Mouse (Mus musculus) spleen, postnatal 14 days (tissue): ENCODE measurements around the gene Cd164.
A peak's percentile ranks its signal among the peaks of the same experiment; 100 is the strongest.

Experiments used
- DNase-seq, 2 experiments: peaks; one replicate each; pipeline ENCODE4 v3.0.0; 2021 to 2022; ENCODE audit warnings: low spot score in 2 of 2

Gene Cd164

DNA sequence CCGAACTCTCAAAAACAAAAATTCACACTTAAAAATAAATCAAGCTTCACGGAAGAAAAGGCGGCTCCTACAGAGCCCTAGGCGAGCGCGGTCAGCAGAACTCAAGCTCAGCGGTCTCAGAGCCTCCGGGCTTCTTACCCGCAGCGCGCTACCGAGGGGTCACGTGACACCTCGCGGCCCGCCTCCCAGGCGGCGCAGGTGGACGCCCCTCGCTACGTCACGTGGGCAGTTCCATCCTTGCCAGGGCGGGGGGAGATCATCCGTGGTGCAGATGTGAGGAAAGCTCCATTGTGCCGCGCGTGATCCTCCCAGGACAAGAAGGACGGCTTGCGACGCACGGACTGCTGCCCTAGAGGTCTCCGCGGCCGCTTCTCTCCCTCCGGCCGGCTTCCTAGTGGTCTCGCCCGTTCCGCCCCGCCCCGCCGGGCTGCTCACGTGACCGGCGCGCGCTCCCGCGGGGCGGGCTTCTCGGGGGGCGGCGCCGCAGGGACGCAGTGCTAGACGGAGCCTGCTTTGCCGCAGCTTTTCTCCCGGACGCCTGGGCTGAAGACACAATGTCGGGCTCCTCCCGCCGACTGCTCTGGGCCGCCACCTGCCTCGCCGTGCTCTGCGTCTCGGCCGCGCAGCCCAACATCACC is at the start of gene Cd164:
Gene Cd164, plus strand, starts transcription at position 434 of the 638 bp plus-strand sequence.
- DNase-seq, result peak; percentile 85 to 90

DNA sequence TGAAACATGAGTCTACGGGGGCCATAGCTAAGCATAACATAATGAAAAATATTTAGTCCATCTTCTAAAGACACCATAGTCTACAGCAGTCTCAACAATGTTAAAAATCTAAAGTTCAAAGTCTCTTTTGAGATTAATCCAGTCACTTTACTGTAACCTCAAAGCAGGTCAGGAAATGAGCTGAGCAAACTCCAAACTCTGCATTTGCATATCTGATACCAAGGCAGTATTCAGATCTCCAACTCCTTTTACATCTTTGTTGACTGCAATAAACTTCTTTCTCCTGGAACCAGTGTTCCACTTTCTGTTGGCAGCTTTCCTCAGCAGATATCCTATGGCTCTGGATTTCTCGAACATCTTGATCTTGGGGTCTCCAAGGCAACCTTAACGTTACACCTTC is 48.5 kb upstream of the Cd164 start:
- no peak for DNase-seq

DNA sequence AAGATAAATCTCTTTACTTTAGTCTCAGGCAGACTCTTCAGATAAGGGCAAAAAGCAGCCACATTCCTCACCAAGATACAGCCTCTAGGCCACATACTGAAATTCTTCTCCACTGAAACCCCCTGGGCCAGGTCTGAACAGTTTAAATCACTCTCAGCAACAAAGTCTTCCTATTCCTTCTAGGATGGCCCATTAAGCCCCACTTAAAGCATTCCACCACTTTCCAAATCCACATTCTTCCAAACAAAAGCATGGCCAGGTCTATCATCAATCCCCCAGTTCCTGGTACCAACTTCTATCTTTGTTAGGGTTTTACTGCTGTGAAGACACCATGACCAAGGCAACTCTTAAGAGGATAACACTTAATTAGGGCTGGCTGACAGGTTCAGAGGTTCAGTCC is 46.7 kb upstream of the Cd164 start:
- no peak for DNase-seq

DNA sequence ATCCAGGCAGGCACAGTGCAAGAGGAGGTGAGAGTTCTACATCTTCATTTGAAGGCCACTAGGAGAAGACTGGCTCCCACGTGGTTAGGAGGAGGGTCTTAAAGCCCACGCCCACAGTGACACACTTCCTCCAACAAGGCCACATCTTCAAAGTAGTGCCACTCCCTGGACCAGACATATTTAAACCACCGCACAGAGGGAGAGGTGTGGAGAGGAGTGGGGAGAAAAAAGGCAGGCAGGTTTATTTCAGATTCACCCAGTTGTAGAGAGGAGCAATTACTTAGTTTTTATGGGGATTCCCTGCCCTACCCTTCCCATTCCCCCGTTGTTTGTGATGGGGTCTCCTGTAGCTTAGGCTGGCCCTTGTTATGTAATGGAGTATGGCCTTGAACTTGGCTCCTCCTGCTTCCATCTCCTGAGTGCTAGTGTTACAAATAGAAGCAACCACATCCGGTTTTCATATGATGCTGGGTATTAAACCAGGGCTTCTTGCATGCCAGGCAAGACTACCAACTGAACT is 46.2 kb upstream of the Cd164 start:
- DNase-seq, result no peak

DNA sequence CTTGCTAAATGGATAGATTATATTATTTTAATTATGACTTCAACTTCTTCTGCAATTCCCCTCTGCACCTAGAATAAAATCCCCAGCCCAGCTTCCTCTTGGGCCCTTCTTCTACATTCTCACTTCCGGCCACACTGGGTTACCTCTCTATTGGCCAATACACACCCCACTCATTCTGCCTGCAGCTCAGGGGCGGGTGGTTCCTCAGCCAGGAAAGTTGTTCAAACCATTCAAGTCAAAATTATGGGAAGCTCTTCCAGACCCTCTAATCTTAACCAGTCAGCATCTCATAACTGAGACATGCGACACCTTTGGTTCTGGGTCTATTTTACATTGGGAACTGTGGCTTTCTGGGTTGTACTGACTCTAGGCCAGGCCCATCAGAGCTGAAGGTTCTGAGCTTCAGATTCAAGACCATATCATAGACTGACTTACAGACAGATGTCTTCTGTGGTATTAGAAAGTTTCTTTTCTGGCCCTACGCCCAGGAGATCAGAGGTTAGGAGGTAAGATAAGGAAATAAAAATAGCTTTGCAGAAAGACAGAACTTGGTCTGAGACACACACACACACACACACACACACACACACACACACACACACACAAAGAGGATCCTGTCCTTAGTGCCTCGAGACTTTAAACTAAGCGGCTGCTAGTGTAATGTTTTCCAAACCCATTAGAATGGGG is 45.3 kb upstream of the Cd164 start:
- peak in 1 of 2 experiments; percentile 13 for DNase-seq

DNA sequence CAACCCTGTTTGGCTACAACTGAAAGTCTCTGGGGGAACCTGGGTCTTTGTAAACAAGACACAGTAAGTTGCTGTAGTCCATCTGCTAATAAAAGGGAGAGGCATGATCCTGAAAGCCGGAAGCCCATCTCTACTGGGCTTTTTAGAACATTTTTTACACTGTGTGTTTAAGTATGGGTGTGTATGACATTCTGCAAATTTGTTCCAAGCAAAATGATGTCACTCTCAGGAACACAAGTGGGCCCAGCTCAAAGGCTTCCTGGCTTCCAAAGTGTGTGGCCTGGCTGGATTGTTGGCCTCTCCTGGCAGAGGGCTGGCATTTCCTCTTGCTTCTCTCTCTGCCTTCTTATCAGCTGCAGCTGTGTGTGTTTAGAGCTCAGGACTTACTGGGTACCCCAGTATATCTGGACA is 44.2 kb upstream of the Cd164 start:
- no peak for DNase-seq

DNA sequence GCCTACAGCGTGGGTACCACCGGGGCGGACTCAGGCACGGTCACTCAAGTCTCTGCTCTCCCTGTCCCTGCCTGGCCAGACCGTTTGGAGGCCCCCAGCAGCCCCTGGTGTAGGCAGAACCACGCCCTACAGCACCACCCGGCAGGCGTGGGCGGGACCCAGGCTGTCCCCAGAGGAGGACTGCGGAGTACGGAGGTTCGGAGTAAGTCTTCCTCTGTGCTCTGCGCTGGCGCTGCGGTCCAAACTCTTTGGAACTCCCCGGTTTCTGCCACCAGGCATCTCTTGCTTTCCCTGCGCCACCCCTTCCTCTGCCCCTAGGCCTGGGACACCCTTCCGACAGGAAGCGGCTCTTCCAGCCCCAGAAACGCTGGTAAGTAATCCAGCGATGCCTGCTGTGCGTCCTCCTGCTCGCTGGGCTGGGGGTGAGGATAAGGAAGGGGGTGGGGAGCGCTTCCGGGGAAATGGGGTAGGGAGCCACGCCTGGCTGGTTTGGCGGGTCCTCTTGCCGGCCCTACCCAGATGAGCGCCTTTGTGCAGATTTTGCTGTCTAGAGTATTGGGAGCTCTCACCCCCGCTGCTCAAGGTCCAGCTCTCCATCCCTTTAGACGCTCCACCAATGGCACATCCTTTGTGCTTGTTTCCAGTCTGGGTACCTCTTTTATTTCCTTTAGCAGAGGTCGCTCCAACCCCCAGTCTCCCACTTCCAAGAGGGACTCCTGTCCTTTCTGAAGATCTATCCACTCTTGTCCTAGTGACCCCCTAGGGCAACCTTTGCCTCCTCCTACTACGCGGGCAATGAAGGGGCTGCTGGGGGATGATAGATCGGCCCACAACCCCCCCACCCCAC is 42.8 kb upstream of the Cd164 start, which contains the start of gene Mical1:
Gene Mical1, plus strand, starts transcription at position 144 of the 847 bp plus-strand sequence.
- peak; percentile 44 to 65 for DNase-seq

DNA sequence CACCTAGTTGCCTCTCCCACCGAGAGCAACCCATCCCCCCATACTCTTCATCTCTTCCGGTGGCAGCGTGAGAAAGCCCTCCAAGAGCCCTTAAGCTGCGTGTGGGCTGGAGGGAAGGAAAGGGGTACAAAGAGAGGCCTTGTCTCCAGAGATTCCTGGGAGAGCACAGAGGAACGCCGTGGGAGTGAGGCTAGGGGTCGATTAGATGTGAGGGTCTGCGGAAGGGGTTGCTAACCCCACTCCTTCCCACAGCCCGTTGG is 42.3 kb upstream of the Cd164 start:
- no peak for DNase-seq

DNA sequence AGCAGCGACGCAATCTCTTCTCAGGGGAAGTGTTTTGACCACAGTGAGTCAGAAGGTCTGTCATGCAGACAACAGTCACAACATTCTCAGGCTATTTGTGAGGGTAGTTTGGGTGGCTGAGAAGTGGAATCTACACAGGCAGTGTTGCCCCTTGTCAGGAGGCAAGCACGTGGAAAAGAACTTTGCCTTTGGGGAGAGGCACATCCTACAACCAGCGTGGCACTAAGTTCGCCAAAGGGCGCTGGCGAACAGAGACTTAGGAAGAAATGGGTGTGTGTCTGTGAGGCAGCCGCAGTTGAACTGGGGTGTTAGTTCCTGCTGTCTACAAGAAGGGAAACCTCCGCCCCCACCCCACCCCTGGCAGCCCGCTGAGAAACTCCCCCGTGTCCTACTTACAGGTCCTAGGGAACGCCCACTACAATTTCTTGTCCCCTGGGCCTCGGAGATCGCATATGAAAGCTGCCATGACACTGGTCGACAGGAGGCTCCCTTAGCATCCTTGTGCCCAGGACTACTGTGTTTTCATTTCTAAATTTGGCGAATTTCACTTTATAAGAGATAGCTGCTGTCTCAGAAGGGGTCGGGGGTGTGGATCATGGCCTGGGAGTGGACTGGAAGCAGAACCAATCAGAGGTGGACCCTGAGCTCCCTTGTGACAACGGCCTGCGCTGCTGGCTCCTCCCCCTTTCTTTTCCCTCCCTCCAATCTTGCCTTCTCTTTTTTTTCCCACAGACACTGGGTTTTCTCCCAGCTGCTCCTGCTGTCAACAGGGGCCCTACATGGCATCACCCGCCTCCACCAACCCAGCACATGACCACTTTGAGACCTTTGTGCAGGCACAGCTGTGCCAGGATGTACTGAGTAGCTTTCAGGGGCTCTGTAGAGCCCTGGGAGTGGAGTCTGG is 41.7 kb upstream of the Cd164 start:
- peak in 1 of 2 experiments; percentile 16 for DNase-seq

DNA sequence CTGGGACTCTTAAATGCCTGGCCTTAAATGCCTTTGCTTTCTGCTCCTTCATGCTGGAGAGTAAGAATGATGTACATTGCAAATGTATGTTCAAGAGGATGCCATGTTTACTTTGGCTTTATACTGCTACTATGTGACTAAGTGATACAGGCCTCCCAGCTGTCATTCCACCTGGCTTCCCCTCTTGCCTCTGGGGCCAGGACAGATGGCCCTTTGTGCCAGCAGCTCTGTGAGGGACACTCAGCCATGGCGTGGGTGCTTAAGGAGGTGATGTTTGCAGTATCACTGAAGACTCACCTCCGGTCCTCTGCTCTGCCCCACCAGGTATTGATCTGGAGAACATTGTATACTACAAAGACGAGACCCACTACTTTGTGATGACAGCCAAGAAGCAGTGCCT is 39.3 kb upstream of the Cd164 start:
- no peak for DNase-seq

DNA sequence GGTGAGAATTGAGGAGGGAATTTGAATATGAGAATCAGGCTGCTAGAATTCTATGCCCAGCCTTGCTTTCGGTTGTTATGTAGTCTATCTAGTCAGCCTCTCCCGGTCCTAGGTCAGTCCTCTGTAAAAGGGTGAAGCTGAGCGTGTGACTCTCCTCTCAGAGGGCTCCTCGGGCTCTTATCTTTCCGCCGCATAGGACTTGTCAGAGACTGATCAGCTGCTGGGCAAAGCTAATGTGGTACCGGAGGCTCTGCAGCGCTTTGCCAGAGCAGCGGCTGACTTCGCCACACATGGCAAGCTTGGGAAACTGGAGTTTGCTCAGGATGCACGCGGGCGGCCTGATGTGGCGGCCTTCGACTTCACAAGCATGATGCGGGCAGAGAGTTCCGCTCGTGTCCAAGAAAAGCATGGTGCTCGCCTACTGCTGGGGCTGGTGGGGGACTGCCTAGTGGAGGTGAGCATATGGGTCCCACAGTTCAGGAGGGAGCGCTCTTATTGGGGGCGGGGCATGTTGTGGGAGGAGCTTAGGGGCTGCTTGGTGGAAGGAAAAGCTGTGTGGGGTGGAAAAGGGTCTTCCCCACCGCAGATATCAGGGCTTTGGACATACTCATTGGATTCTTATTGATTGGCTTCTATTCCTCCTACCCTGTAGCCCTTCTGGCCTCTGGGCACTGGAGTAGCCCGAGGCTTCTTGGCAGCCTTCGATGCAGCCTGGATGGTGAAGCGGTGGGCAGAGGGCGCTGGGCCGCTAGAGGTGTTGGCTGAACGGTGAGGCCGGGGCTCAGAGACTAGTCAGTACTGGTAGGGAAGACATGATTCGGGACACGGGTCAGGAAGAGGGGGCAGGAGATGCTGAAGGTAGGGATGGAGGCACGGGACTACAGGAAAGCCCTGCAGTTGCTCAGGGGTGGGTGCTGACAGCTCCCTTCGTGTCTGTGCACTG is 38.0 kb upstream of the Cd164 start:
- DNase-seq, result no peak

DNA sequence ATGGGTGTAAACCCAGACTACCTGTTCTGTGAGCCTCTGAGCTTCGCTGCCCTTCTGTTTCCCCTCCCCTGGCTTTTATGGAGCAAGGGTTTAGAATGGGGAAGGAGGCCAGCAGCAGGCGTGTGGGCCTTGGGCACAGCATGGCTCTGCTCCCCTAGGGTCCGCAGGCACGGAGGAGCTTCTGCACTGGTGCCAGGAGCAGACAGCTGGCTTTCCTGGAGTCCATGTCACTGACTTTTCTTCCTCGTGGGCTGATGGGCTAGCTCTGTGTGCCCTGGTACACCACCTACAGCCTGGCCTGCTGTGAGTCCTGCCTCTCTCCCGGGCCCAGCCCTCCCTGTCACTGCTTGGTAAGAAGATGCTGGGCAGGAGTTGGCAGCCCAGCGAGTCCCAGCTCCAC is 36.8 kb upstream of the Cd164 start:
- DNase-seq, result no peak

DNA sequence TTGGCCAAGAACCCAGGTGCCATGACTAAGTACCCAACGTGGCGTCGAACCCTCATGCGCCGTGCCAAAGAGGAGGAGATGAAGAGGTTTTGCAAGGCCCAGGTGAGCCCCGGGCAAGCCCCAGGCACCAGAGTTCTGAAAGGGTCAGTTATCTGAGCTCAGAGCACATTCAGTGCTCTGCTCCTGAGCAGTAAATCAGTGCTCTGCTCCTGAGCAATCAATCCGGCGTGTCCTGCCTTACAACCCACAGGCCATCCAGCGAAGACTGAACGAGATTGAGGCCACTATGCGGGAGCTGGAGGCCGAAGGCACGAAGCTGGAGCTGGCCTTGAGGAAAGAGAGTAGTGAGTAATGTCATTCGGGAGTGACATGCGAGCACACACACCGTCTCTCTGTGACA is 33.4 kb upstream of the Cd164 start:
- DNase-seq, result no peak

DNA sequence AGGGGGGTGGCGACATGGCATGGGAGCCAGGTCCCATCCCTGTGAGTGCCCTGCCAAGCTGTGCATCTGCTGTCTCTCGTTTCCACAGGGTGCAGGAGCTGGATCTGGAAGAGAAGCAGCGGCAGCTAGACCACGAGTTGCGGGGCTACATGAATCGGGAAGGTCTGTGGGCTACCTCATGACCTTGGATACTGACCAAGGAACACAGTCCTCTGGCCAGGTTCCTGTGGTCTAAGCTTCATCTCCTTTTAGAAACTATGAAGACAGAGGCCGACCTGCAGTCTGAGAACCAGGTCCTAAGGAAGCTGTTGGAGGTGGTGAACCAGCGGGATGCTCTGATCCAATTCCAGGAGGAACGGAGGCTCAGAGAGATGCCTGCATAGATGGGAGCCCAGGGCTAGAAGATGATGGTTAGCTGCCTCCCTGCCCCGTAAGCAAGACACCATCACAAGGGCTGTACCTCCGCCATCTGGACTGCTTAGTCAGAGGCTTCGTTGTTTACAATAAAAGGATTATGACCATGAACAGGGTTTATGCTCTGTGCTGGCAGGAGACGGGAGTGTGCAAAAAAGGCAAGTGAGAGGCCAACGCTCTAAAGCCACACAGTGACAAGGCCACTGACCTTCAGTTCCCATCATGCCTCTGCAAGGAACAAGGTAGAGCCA is 32.6 kb upstream of the Cd164 start:
- DNase-seq, result no peak

DNA sequence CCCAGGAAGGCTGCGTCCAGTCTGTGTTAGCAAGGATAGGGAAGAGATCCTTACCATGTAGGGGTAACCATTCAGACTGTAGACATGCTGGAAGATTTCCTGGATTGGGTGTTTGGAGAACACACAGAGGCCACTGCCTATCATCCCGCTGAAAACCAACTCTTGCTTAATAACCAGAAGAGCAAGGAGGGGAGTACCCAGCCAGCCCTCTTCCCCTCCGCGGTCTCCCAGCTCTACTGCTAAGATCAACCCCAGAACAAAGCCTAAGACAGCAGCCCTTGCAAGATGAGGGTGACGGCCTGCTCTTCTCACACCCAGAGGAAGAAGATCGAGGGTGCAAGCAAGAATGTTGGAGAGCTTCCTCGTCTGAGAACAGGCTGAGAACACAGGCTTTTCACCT is 30.3 kb upstream of the Cd164 start:
- no peak for DNase-seq

DNA sequence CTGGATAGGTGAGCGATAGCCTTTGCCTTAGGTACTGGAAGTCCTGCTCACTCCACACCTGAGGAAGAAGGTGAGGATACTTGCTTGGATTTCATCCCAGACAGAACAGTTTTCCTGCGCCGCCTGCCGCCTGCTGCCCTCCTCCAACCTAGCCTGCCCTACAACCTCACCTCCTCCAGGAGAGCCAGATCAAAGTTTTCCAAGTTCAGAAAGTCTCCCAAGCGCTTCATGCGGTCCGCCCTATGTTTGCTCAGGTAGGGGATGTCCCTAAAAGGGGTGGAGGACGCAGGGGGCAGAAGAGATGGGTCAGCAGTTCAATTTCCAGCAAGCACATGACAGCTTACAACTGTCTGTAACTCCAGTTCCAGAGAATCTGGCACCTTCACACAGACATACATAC is 29.9 kb upstream of the Cd164 start:
- DNase-seq, result no peak

DNA sequence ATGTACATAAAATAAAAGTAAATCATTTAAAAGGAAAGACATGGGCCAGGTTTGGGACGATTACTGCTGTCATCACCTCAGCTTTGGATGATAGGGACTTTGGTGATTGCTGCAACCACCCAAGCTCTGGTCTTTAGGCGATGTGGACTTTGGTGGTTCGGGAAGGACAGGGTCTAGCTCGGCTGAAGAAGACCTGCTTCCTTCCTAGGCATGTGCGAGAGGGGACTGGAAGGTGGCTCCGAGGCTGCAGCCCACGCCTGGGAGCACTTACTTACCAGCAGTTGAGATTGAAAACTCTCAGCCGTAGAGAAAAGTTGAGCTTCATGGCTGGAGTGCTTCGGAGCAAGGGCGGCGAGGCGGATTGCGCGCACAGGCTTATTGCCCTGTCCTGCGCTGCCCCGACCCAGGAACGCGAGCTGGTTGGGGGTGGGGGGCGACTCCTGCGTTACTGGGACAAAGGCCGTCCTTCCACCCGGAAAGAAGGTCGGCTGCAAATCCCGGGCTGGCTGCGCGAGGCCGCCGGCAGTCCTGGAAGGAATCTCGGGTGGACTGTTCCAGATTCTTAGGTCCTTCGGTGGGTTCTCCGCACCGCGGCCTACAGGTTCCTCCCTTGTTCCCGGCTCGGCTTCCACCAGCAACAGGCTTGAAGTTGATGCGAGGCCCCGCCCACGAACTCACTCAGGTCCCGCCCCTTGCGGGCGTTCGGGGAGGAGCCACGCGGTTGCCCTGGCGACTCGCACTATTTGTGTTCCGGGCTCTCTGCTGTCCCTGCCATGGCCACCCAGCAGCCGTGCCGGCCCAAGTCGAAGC is 29.3 kb upstream of the Cd164 start, which contains the start of the genes Smpd2 and Ppil6:
Gene Smpd2, minus strand, starts transcription at position 662 of the 810 bp plus-strand sequence.
Gene Ppil6, plus strand, starts transcription at position 732 of the 810 bp plus-strand sequence.
- peak; percentile 81 to 84 for DNase-seq

DNA sequence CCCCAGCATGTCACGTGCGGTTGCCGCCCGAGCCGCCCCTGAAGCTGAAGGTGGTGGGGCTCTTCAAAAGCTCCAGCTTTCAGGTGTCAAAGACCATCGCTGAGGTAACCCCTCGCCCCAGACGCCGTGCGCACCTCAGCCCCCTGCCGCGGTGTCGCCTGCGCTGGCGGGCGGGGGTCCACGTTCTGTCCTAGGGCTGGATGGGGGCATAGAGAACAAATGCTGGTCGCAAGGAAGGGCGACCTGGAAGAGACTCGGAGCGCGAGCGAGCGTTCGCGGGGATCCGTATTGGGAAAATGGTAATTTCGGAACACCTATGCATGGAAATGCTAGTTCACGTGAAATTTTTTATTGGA is 28.7 kb upstream of the Cd164 start:
- DNase-seq, result no peak

DNA sequence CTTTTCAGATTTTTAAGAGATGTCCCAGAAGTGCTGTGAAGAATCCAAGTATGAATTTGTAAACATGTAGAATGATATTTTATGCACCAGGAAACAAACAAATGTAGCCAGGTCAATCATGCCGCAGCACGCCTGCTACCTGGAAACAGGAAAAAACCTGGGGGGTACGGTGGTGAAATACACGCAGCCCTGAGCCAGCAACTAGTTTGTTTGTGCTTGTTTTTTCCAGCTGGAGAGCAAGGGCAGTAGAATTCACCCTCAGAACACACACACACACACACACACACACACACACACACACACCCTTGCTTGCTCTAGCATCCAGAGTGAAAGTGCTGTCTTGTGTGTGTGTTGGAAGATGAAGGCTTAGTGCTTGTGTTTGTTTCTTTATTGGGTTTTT is 28.1 kb upstream of the Cd164 start:
- DNase-seq, result no peak
